Mouse (Mus musculus): Measurements from ENCODE around the gene Jam2.
A peak's percentile ranks its signal among the peaks of the same experiment; 100 is the strongest.

Gene Jam2

GRCm38 (mm10) chr16:84779718-84780117, 5.8 kb downstream of the Jam2 start:
- DNase-seq (ENCODE audit: low spot score in 2 of 2), result no peak

DNA sequence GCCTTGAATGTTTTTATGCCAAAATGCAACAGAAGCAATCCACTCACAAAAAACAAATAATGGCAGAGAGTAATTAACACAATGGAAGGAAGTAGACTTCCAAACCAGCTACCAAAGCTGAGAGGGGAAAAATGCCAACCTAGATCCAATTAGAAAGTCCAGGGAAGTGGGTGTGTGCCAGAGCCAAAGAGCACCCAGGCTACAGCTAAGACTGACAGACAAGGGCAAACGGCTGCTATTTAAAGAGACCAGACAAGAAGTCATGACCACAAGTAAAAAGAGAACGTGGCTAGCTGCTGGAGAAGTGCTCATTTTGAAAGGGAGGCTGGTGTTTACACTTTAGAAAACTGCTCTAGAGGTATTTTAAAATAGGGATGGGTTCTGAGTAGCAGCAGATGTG, 9.4 kb downstream of the Jam2 start:
- no peak for DNase-seq (ENCODE audit: low spot score in 2 of 2)

DNA sequence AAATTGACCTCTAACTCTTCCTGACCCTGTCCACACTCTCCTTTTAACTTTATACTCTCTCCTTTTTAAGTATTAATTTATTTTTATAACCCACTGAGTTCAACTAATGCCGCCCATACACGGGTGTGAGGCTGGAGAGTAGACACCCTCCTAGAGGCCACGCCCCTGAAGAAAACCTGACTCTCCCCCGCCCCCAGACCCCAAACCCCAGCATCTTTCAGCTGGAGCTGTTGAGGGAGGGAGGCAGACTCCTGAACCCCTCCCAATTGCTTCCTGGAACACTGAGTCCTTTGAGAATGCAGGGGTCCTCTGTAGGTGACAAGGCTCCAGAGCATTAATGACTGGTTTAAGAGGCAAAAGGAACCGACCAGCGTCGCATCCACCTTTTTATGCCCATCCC, 11.0 kb downstream of the Jam2 start:
- DNase-seq (ENCODE audit: low spot score in 2 of 2), result no peak

GRCm38 (mm10) chr16:84790595-84791165, 16.8 kb downstream of the Jam2 start:
- no peak for DNase-seq (ENCODE audit: low spot score in 2 of 2)

GRCm38 (mm10) chr16:84793401-84793800, 19.5 kb downstream of the Jam2 start:
- DNase-seq (ENCODE audit: low spot score in 2 of 2), result no peak

DNA sequence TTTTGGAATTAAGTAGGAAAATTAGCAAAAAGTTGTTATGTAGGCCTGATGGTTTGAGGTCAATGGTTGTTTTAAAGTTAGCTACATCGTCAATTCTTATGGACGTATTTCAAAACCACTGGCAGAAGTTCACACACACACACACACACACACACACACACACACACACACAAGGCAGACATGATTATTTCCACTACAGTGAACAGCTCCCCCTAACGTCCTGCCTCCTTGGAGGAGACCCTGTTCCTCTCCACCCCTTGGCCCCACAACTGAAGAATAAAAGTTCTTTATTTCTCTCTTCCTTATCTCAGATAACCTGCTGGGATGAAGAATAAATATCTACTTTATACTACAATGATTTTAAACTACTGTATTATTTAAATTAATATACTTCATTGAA, 21.4 kb downstream of the Jam2 start:
- DNase-seq (ENCODE audit: low spot score in 2 of 2), result no peak

- no peak for DNase-seq (ENCODE audit: low spot score in 2 of 2)
Observed at GRCm38 (mm10) chr16:84796678-84797077, 22.8 kb downstream of the Jam2 start.

GRCm38 (mm10) chr16:84800038-84800437, 26.1 kb downstream of the Jam2 start:
- DNase-seq (ENCODE audit: low spot score in 2 of 2), result no peak

DNA sequence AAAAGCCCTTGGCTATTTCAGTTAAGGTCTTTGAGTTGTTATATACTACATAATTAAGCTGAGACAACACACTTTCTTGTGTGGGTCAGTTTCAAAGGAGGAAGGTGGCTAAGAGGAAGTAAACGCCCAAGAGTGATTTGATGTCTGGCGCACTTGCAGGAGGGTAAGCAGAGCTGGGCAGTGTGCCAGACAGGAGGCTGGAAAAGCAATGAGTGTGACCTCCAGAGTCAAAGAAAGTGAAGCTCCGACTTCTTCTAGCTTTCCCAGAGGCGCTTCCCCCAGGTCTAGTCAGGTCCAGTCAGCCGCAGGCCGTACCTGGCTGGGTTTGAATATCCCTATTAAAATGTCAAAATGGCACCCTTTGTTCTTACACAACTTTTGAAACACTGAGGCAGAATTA, 28.3 kb downstream of the Jam2 start:
- peak in 1 of 2 experiments; percentile 36 for DNase-seq (ENCODE audit: low spot score in 2 of 2)

DNA sequence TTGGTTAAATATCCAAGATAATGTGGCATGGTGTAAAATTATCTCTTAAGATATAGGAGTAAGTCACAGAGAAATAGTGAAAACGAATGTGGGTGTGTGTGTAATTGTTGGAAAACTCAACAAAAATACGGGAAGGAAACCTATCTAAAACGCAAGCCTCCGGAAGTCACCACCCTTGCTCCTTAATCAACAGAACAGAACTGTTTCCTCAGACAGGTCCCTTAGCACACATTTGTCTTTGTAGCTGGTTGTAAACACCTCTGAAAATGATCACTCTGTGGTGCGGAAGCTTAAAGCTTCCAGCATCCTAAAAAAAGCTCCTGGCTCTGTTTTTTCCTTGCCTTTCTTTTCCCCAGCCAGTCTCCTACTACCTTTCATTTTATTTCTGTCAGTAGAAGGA, 30.9 kb downstream of the Jam2 start:
- no peak for DNase-seq (ENCODE audit: low spot score in 2 of 2)

DNA sequence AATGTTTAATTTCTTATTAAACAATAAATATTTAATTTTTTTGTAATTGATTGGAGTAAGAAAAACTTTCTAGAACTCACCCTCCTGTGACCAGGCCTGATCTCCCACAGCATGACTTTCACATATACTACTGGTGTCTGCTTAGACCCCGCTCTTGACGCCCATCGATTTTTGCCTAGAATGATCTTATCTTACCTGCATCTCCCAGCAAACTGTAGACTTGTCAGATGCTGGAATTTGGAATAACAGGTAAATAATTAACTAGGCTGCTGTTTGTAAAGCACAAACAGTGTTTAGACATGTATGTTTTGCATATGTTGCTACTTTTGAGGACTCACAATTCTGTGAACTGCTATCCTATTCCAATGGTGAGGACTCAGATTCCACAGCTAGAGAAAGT, 32.3 kb downstream of the Jam2 start:
- no peak for DNase-seq (ENCODE audit: low spot score in 2 of 2)

DNA sequence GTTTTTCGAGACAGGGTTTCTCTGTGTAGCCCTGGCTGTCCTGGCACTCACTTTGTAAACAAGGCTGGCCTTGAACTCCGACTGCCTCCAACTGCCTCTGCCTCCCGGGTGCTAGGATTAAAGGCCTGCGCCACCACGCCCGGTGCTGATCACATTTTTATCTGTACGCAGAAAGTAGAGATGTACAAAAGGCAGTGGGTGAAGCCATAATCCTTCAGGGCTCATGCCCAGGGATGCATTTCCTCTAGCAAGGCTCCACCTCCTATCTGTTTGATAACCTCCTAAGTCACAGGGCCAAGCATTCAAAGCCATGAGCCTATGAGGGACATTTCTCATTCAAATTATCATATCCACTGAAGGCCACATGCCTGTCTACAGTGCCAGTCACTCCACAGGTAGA, 34.0 kb downstream of the Jam2 start:
- no peak for DNase-seq (ENCODE audit: low spot score in 2 of 2)

- no peak for DNase-seq (ENCODE audit: low spot score in 2 of 2)
Observed at GRCm38 (mm10) chr16:84810254-84810653, 36.3 kb downstream of the Jam2 start.

DNA sequence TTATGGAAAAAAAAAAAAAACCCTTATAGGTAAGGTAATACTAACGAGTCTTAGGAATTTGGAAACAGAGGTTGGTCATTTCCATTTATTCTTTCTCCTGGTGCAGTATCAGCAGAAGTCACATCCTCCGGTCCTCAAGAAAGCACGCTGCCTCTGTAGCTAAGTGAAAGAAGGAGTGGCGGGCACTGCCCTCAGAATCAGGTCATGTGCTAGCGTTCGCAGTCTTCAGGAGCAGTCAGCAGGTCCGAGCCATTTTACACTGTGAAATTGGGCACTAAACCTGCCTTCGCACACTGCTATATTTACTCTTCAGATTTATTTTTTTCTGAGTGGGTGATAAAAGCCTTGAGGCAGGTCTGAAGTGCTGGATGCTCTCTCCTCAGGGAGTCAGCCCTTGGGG, 39.9 kb downstream of the Jam2 start:
- no peak for DNase-seq (ENCODE audit: low spot score in 2 of 2)

DNA sequence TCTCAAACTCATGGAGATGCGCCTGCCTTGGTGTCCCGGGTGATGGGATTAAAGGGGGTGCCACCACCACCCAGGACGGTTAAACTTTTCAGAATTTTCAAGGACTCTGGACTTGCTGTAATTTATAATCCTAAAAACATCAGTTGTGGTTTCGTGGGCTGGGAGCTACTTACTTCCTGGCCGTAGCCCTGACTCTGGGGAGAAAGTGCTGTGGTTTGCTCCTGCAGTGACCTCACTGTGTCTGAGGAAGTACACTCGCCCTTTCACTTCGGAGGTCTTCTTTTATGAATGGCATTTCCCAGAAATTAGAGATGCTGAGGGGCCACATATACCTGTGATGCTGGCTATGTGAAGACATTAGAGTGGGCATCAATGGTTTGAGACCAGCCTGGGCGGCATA, 40.6 kb downstream of the Jam2 start:
- no peak for DNase-seq (ENCODE audit: low spot score in 2 of 2)

GRCm38 (mm10) chr16:84817423-84817822, 43.5 kb downstream of the Jam2 start:
- no peak for DNase-seq (ENCODE audit: low spot score in 2 of 2)

GRCm38 (mm10) chr16:84825009-84825408, 51.1 kb downstream of the Jam2 start:
- DNase-seq (ENCODE audit: low spot score in 2 of 2), result peak in 1 of 2 experiments; percentile 47

DNA sequence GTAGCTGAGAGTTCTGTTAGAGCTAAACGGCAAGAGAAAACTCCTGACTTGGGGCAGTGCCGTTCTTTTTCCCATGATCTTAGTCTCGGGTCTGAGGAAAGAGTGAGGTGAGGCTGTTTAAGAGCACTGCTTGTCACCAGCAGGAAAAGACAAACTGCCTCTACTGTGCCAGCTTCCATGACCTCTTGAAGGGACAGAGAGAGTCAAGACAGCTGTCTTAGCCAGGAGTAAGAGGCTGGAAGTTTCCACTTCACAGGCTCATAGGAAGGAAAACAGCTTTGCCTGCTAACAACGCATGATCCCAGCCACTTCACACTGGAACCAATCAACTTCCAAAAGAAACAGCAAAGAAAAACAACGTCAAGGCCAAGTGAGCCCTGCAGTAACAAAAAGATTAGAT, 57.8 kb downstream of the Jam2 start:
- DNase-seq (ENCODE audit: low spot score in 2 of 2), result no peak

- no peak for DNase-seq (ENCODE audit: low spot score in 2 of 2)
Observed at GRCm38 (mm10) chr16:84832736-84833135, 58.8 kb downstream of the Jam2 start.

- DNase-seq (ENCODE audit: low spot score in 2 of 2), result no peak
Observed at GRCm38 (mm10) chr16:84834344-84834743, 60.4 kb downstream of the Jam2 start.

GRCm38 (mm10) chr16:84834745-84835440, 61.0 kb downstream of the Jam2 start, which contains the start of gene Gabpa:
TSS of gene Gabpa (plus strand) at chr16:84834925.
- DNase-seq (ENCODE audit: low spot score in 2 of 2), result peak; percentile 74 to 91

GRCm38 (mm10) chr16:84835441-84835822, 61.5 kb downstream of the Jam2 start, which contains the start of gene Atp5j:
TSS of gene Atp5j (minus strand) at chr16:84835625.
- DNase-seq (ENCODE audit: low spot score in 2 of 2), result peak; percentile 75 to 84

Data from urinary bladder, postnatal 36 days (tissue).